Mouse (Mus musculus) bone marrow, adult 2 months (tissue): Measurements from ENCODE around the gene Arhgap9. TPM values are rescaled to one million over a fixed set of nuclear protein-coding genes. Genes with fewer than 3 reads are reported as not detected.

ENCODE experiments used
- H3K27ac ChIP-seq: fragments of 200-500 bp; 2 replicates; pipeline ENCODE4 v1.5.1; 2012; ENCODE audit warnings: low read depth, mild to moderate bottlenecking, control low read depth, inconsistent platforms, low read length; ENCODE audit not compliant: control insufficient read depth, poor library complexity, insufficient read depth
- H3K4me1 ChIP-seq: fragments of 200-500 bp; 2 replicates; pipeline ENCODE4 v1.6.1; 2011; ENCODE audit warnings: low read length; ENCODE audit not compliant: control insufficient read depth, insufficient read depth
- H3K4me3 ChIP-seq: fragments of 200-500 bp; replicated peaks from 2 replicates; pipeline ENCODE3; 2011; ENCODE audit warnings: mild to moderate bottlenecking, low read depth, low read length, control low read depth; ENCODE audit not compliant: control insufficient read depth
- CTCF ChIP-seq: fragments of 200-500 bp; IDR thresholded peaks from 2 replicates; pipeline ENCODE4 v1.5.1; 2011; ENCODE audit warnings: low read length, control low read depth; ENCODE audit not compliant: control insufficient read depth, insufficient read depth
- POLR2A ChIP-seq: fragments of 200-500 bp; IDR thresholded peaks from 2 replicates; pipeline ENCODE4 v1.6.1; 2011; ENCODE audit warnings: low read depth, mild to moderate bottlenecking, control low read depth, low read length, borderline replicate concordance; ENCODE audit not compliant: control insufficient read depth
- WGBS: fragments of 180-500 bp; shearing (Covaris S2); methylation state at CpG from one replicate; pipeline ENCODE4 v1.1.7; 2018; 5-methylcytosine and 5-hydroxymethylcytosine counted together
- polyA plus RNA-seq: library from polyadenylated mRNA; stranded (reverse); fragments of >200 nt; gene quantifications from 2 replicates; pipeline ENCODE4 v1.2.4, GENCODE M21; 2011; ENCODE audit warnings: low replicate concordance; ENCODE audit not compliant: missing spikeins, insufficient read depth, insufficient read length

The Arhgap9 gene
- polyA plus RNA-seq, 1 experiment, result 77.2 TPM

GRCm38 (mm10) chr10:127332211-127332874 is 10.6 kb downstream of the Arhgap9 start:
- Histone ChIP-seq H3K4me3 (no peak overlapping the region), H3K4me1 (no peaks in the 10 kb centered on the region), H3K27ac (no peak overlapping the region)
- 46% methylated on average over 31 of the region's 31 CpGs for WGBS
- TF ChIP-seq CTCF, result peak; percentile 16; the same call in 1 of the 2 replicates
- TF ChIP-seq POLR2A, result no peak

GRCm38 (mm10) chr10:127333152-127333551 is 11.4 kb downstream of the Arhgap9 start:
- WGBS, result 52% methylated on average over 5 of the region's 5 CpGs
- no peak overlapping the region for H3K27ac ChIP-seq
- H3K4me1 ChIP-seq, result no peaks in the 10 kb centered on the region
- peak; percentile 19; the same call in 1 of the 2 replicates for TF ChIP-seq CTCF
- no peak for TF ChIP-seq POLR2A
- no peak overlapping the region for H3K4me3 ChIP-seq

- TF ChIP-seq POLR2A, result no peak
- TF ChIP-seq CTCF, result no peak
- Histone ChIP-seq H3K4me3 (no peak overlapping the region), H3K4me1 (no peaks in the 10 kb centered on the region), H3K27ac (no peak overlapping the region)
- WGBS, result 34% methylated on average over 1 of the region's 1 CpGs
These were observed 13.5 kb downstream of the Arhgap9 start for GRCm38 (mm10) chr10:127335271-127335670.

GRCm38 (mm10) chr10:127336952-127337351 is 15.2 kb downstream of the Arhgap9 start:
- WGBS, result 55% methylated on average over 5 of the region's 5 CpGs
- H3K27ac ChIP-seq, result no peak overlapping the region
- H3K4me1 ChIP-seq, result no peaks in the 10 kb centered on the region
- no peak overlapping the region for H3K4me3 ChIP-seq
- TF ChIP-seq CTCF (no peak), POLR2A (no peak)

- 54% methylated on average over 6 of the region's 6 CpGs for WGBS
- TF ChIP-seq POLR2A (no peak), CTCF (no peak)
- H3K27ac ChIP-seq, result no peak overlapping the region
- no peaks in the 10 kb centered on the region for H3K4me1 ChIP-seq
- no peak overlapping the region for H3K4me3 ChIP-seq
These were observed 15.9 kb downstream of the Arhgap9 start for GRCm38 (mm10) chr10:127337536-127338099.

- H3K4me3 ChIP-seq, result no peak overlapping the region
These were observed 17.3 kb downstream of the Arhgap9 start for GRCm38 (mm10) chr10:127338930-127339682.

GRCm38 (mm10) chr10:127339683-127340576 is 18.2 kb downstream of the Arhgap9 start:
- TF ChIP-seq CTCF (no peak), POLR2A (no peak)
- Histone ChIP-seq H3K4me1 (no peaks in the 10 kb centered on the region), H3K4me3 (no peak overlapping the region), H3K27ac (no peak overlapping the region)
- 1% methylated on average over 42 of the region's 42 CpGs for WGBS

More at GRCm38 (mm10) chr10:127338930-127339682, 17.3 kb downstream of the Arhgap9 start:
- Histone ChIP-seq H3K4me1 (no peaks in the 10 kb centered on the region), H3K27ac (no peak overlapping the region)
- TF ChIP-seq POLR2A (no peak), CTCF (peak; percentile 85)
- WGBS, result 2% methylated on average over 31 of the region's 31 CpGs
